Mouse (Mus musculus): ENCODE measurements around the gene 9530068E07Rik. TPM values are rescaled to one million over a fixed set of nuclear protein-coding genes. Genes with fewer than 3 reads are reported as not detected.

The 9530068E07Rik gene
- polyA plus RNA-seq, 1 experiment from 2014 or later = 147 TPM

- Histone ChIP-seq H3K36me3 (replicated peaks) (no peaks in the 10 kb centered on the region), H3K4me1 (peaks cover 41% of the 10 kb centered on the region), H3K27me3 (no peaks in the 10 kb centered on the region), H3K27ac (peak overlapping the region; percentile 89), H3K9ac (peak overlapping the region; percentile 90), H3K9me3 (no peaks in the 10 kb centered on the region), H3K4me2 (peak overlapping the region; percentile 97), H3K4me3 (replicated peaks) (peak overlapping the region; percentile 83)
- ATAC-seq (ENCODE audit: low FRiP score) = peak; percentile 48
- WGBS = under 1% methylated on average over 47 of the region's 47 CpGs
Measured at GRCm38 (mm10) chr11:52361287-52361921, 34.8 kb upstream of the 9530068E07Rik start.

GRCm38 (mm10) chr11:52364376-52364775 is 31.9 kb upstream of the 9530068E07Rik start:
- H3K36me3 ChIP-seq (replicated peaks) = no peaks in the 10 kb centered on the region
- no peaks in the 10 kb centered on the region for H3K9me3 ChIP-seq
- WGBS = 89% methylated on average over 2 of the region's 2 CpGs
- H3K4me1 ChIP-seq = peaks cover 41% of the 10 kb centered on the region
- H3K27ac ChIP-seq = no peak overlapping the region
- H3K9ac ChIP-seq = no peak overlapping the region
- H3K4me2 ChIP-seq = no peak overlapping the region
- H3K27me3 ChIP-seq = no peaks in the 10 kb centered on the region
- no peak overlapping the region for H3K4me3 ChIP-seq (replicated peaks)
- ATAC-seq (ENCODE audit: low FRiP score) = no peak

- no peak overlapping the region for H3K4me3 ChIP-seq (replicated peaks)
- H3K9me3 ChIP-seq = no peaks in the 10 kb centered on the region
- no peak for ATAC-seq (ENCODE audit: low FRiP score)
- H3K9ac ChIP-seq = no peak overlapping the region
- H3K4me1 ChIP-seq = peaks cover 35% of the 10 kb centered on the region
- WGBS = 92% methylated on average over 1 of the region's 1 CpGs
- no peaks in the 10 kb centered on the region for H3K27me3 ChIP-seq
- no peaks in the 10 kb centered on the region for H3K36me3 ChIP-seq (replicated peaks)
- no peak overlapping the region for H3K4me2 ChIP-seq
- no peak overlapping the region for H3K27ac ChIP-seq
Measured at GRCm38 (mm10) chr11:52365143-52365542, 31.1 kb upstream of the 9530068E07Rik start.

GRCm38 (mm10) chr11:52366358-52366757 is 29.9 kb upstream of the 9530068E07Rik start:
- peaks cover 44% of the 10 kb centered on the region for H3K4me1 ChIP-seq
- 89% methylated on average over 5 of the region's 5 CpGs for WGBS

GRCm38 (mm10) chr11:52368176-52368985 is 27.8 kb upstream of the 9530068E07Rik start:
- ATAC-seq (ENCODE audit: low FRiP score) = no peak
- Histone ChIP-seq H3K4me1 (peaks cover 27% of the 10 kb centered on the region), H3K27me3 (no peaks in the 10 kb centered on the region), H3K36me3 (replicated peaks) (no peaks in the 10 kb centered on the region), H3K9ac (no peak overlapping the region), H3K4me3 (replicated peaks) (no peak overlapping the region), H3K9me3 (no peaks in the 10 kb centered on the region), H3K27ac (no peak overlapping the region), H3K4me2 (no peak overlapping the region)
- 81% methylated on average over 10 of the region's 10 CpGs for WGBS

More at GRCm38 (mm10) chr11:52366358-52366757, 29.9 kb upstream of the 9530068E07Rik start:
- Histone ChIP-seq H3K4me2 (no peak overlapping the region), H3K4me3 (replicated peaks) (no peak overlapping the region), H3K9ac (no peak overlapping the region), H3K27me3 (no peaks in the 10 kb centered on the region), H3K27ac (no peak overlapping the region), H3K9me3 (no peaks in the 10 kb centered on the region), H3K36me3 (replicated peaks) (no peaks in the 10 kb centered on the region)
- no peak for ATAC-seq (ENCODE audit: low FRiP score)

- H3K9ac ChIP-seq = no peak overlapping the region
- H3K4me3 ChIP-seq (replicated peaks) = no peak overlapping the region
- H3K4me2 ChIP-seq = no peak overlapping the region
- no peaks in the 10 kb centered on the region for H3K27me3 ChIP-seq
- no peaks in the 10 kb centered on the region for H3K9me3 ChIP-seq
- peaks cover 4% of the 10 kb centered on the region; the same call in 1 of the 2 replicates for H3K36me3 ChIP-seq (replicated peaks)
- peaks cover 18% of the 10 kb centered on the region; the same call in 1 of the 2 replicates for H3K4me1 ChIP-seq
- H3K27ac ChIP-seq = no peak overlapping the region
- no peak for ATAC-seq (ENCODE audit: low FRiP score)
- WGBS = 92% methylated on average over 9 of the region's 9 CpGs
Measured at GRCm38 (mm10) chr11:52369252-52370134, 26.7 kb upstream of the 9530068E07Rik start.

- Histone ChIP-seq H3K4me2 (no peak overlapping the region), H3K27ac (peak overlapping the region; percentile 56; the same call in 1 of the 2 replicates), H3K4me1 (peaks cover 14% of the 10 kb centered on the region; the same call in 1 of the 2 replicates), H3K9ac (no peak overlapping the region), H3K36me3 (replicated peaks) (peaks cover 10% of the 10 kb centered on the region), H3K4me3 (replicated peaks) (no peak overlapping the region), H3K9me3 (no peaks in the 10 kb centered on the region), H3K27me3 (no peaks in the 10 kb centered on the region)
- no peak for ATAC-seq (ENCODE audit: low FRiP score)
- WGBS = 98% methylated on average over 2 of the region's 2 CpGs
Measured at GRCm38 (mm10) chr11:52370135-52370452, 26.1 kb upstream of the 9530068E07Rik start.

- 36% methylated on average over 2 of the region's 2 CpGs for WGBS
- Histone ChIP-seq H3K27me3 (no peaks in the 10 kb centered on the region), H3K27ac (peak overlapping the region; percentile 56; the same call in 1 of the 2 replicates), H3K9ac (no peak overlapping the region), H3K4me1 (peaks cover 12% of the 10 kb centered on the region; the same call in 1 of the 2 replicates), H3K4me2 (no peak overlapping the region), H3K36me3 (replicated peaks) (peaks cover 13% of the 10 kb centered on the region), H3K4me3 (replicated peaks) (no peak overlapping the region), H3K9me3 (no peaks in the 10 kb centered on the region)
- ATAC-seq (ENCODE audit: low FRiP score) = no peak
Measured at GRCm38 (mm10) chr11:52370538-52370937, 25.7 kb upstream of the 9530068E07Rik start.

- 93% methylated on average over 7 of the region's 7 CpGs for WGBS
- no peak overlapping the region for H3K4me3 ChIP-seq (replicated peaks)
- H3K9ac ChIP-seq = no peak overlapping the region
- no peak for ATAC-seq (ENCODE audit: low FRiP score)
- no peak overlapping the region for H3K27ac ChIP-seq
- peaks cover 40% of the 10 kb centered on the region for H3K36me3 ChIP-seq (replicated peaks)
- no peak overlapping the region for H3K4me2 ChIP-seq
- no peaks in the 10 kb centered on the region for H3K9me3 ChIP-seq
- H3K4me1 ChIP-seq = peaks cover 10% of the 10 kb centered on the region; the same call in 1 of the 2 replicates
- H3K27me3 ChIP-seq = no peaks in the 10 kb centered on the region
Measured at GRCm38 (mm10) chr11:52373841-52374240, 22.4 kb upstream of the 9530068E07Rik start.

- no peak overlapping the region for H3K4me3 ChIP-seq (replicated peaks)
- H3K36me3 ChIP-seq (replicated peaks) = peaks cover 45% of the 10 kb centered on the region
- WGBS = 72% methylated on average over 6 of the region's 6 CpGs
- no peak overlapping the region for H3K27ac ChIP-seq
- no peaks in the 10 kb centered on the region for H3K27me3 ChIP-seq
- H3K4me2 ChIP-seq = no peak overlapping the region
- H3K9me3 ChIP-seq = no peaks in the 10 kb centered on the region
- H3K9ac ChIP-seq = no peak overlapping the region
- H3K4me1 ChIP-seq = peaks cover 10% of the 10 kb centered on the region; the same call in 1 of the 2 replicates
- ATAC-seq (ENCODE audit: low FRiP score) = no peak
Measured at GRCm38 (mm10) chr11:52374340-52374739, 21.9 kb upstream of the 9530068E07Rik start.

GRCm38 (mm10) chr11:52377579-52377978 is 18.6 kb upstream of the 9530068E07Rik start:
- Histone ChIP-seq H3K4me2 (no peak overlapping the region), H3K27ac (no peak overlapping the region), H3K4me1 (no peaks in the 10 kb centered on the region), H3K4me3 (replicated peaks) (no peak overlapping the region), H3K36me3 (replicated peaks) (peaks cover 63% of the 10 kb centered on the region), H3K27me3 (no peaks in the 10 kb centered on the region), H3K9ac (no peak overlapping the region), H3K9me3 (no peaks in the 10 kb centered on the region)
- ATAC-seq (ENCODE audit: low FRiP score) = no peak
- WGBS = 88% methylated on average over 4 of the region's 4 CpGs

GRCm38 (mm10) chr11:52379241-52379640 is 17.0 kb upstream of the 9530068E07Rik start:
- Histone ChIP-seq H3K36me3 (replicated peaks) (peaks cover 71% of the 10 kb centered on the region), H3K27me3 (no peaks in the 10 kb centered on the region), H3K4me1 (no peaks in the 10 kb centered on the region), H3K4me3 (replicated peaks) (no peak overlapping the region), H3K27ac (no peak overlapping the region), H3K4me2 (no peak overlapping the region), H3K9me3 (no peaks in the 10 kb centered on the region), H3K9ac (no peak overlapping the region)
- ATAC-seq (ENCODE audit: low FRiP score) = no peak
- 95% methylated on average over 3 of the region's 3 CpGs for WGBS

Data from forebrain, embryonic 12.5 days (tissue).